Mouse (Mus musculus) ES-Bruce4 (cell line): Measurements from ENCODE around the gene Gosr2. TPM values are rescaled to one million over a fixed set of nuclear protein-coding genes. Genes with fewer than 3 reads are reported as not detected.

Experiments used
- H3K27ac ChIP-seq: 2 replicates; pipeline ENCODE4 v1.5.1; 2012; ENCODE audit warnings: low read length, inconsistent platforms; ENCODE audit not compliant: insufficient read depth
- H3K27me3 ChIP-seq: 2 replicates; pipeline ENCODE4 v1.6.1; 2012; ENCODE audit warnings: mild to moderate bottlenecking, low read length, inconsistent platforms; ENCODE audit not compliant: control insufficient read depth, poor library complexity, insufficient read depth, severe bottlenecking
- H3K36me3 ChIP-seq: 2 replicates; pipeline ENCODE4 v1.6.1; 2012; ENCODE audit warnings: inconsistent platforms, mild to moderate bottlenecking, low read length, moderate library complexity; ENCODE audit not compliant: control insufficient read depth, poor library complexity, insufficient read depth, severe bottlenecking
- H3K4me1 ChIP-seq: one replicate; pipeline ENCODE4 v1.8.1; 2011; ENCODE audit warnings: low read length; ENCODE audit not compliant: control insufficient read depth, insufficient read depth
- H3K4me3 ChIP-seq: 2 replicates; pipeline ENCODE4 v1.5.1; 2011; ENCODE audit warnings: low read depth, mild to moderate bottlenecking, low read length
- H3K9ac ChIP-seq: 2 replicates; pipeline ENCODE4 v1.6.1; 2012; ENCODE audit warnings: low read depth, mild to moderate bottlenecking, inconsistent platforms; ENCODE audit not compliant: poor library complexity, severe bottlenecking
- H3K9me3 ChIP-seq: replicated peaks from 2 replicates; pipeline ENCODE4 v1.6.1; 2012; ENCODE audit warnings: mild to moderate bottlenecking, low read length, inconsistent platforms; ENCODE audit not compliant: control insufficient read depth, poor library complexity, insufficient read depth, severe bottlenecking
- CTCF ChIP-seq: IDR thresholded peaks from one replicate; pipeline ENCODE4 v1.8.1; 2011; ENCODE audit warnings: low read depth, low read length
- EP300 ChIP-seq: IDR thresholded peaks from 2 replicates; pipeline ENCODE4 v1.6.1; 2011; ENCODE audit warnings: low read depth, low read length; ENCODE audit not compliant: insufficient read depth
- POLR2A ChIP-seq: IDR thresholded peaks from one replicate; pipeline ENCODE4 v1.8.1; 2011; ENCODE audit warnings: low read length; ENCODE audit not compliant: insufficient read depth
- polyA plus RNA-seq: library from polyadenylated mRNA; stranded (reverse); fragments of >200 nt; gene quantifications from 2 replicates; pipeline ENCODE4 v1.2.4, GENCODE M21; 2011; ENCODE audit warnings: low read depth; ENCODE audit not compliant: missing spikeins, insufficient read depth, insufficient read length

Gene Gosr2
- 38.5 and 41.8 TPM in 2 replicates for polyA plus RNA-seq

DNA sequence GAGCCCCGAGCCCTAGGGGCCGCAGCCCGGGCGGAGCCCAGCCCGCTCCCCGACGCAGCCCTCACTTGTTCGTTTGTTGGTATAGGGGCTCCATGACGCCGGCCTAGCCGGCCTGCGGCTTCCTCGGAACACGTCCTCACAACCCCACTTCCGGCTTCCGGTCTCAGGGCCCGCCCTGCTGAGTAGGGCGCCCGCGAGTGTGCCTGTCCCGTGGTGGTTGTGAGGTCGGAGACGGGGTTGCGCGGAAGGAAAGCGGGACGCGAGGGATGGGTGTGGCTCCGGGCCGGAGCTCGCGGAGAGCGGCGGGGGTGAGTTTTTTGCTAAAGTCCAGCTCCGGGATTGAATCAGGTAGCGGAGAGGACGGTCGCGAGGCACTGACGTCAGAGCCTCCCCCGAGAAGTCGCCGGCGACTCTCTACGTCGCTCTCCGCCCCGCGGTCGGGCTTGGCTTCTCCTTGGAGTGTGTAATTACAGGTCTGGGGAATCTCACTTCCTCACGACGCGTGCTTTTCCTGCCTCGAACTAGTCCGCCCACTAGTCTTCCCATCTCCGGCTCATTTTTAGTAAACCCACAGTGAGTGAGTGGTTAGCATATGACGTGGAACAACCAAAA, at the start of gene Gosr2:
TSS of gene Gosr2 (minus strand) at position 334 of the 612 bp plus-strand sequence.
- no peaks in the 10 kb centered on the region for H3K27me3 ChIP-seq

DNA sequence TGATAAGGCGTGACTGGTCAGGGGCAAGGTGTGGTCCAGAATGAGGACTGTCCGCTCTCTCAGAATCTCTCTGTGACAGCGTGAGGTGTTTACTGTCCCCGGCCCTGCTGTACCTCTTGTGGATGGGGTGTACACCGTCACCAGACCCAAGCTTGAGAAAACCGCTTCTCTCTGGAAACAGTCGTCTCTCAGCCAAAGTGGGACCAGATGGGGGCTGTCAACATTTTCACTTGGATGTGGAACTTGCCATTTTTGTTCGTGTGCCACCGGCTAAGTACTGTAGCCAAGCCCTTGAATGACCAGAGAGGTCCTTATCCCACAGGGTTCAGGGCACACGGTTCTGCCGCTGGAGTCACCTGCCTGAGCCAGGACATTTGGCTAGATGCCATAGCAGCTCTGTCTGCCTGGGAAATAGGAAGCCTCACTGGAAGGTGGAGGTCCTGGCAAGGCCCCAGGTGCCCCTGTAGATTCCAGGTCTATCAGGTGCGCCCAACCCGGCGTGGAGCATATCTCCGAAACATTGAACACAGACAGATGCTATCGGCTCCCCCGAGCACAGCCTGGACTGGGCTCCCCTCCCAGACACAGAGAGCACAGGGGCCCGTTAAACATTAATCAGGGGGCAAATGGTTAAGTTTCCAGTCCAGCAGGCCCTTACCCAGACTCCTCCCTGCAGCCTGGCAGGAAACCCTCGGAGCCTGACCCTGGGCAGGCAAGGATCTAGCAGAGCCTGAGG, 37.5 kb upstream of the Gosr2 start:
- no peaks in the 10 kb centered on the region for H3K9me3 ChIP-seq
- no peaks in the 10 kb centered on the region for H3K4me1 ChIP-seq
- H3K36me3 ChIP-seq: no peaks in the 10 kb centered on the region
- no peak overlapping the region for H3K27ac ChIP-seq
- H3K4me3 ChIP-seq: no peak overlapping the region
- TF ChIP-seq POLR2A (no peak), CTCF (no peak), EP300 (no peak)
- H3K27me3 ChIP-seq: no peaks in the 10 kb centered on the region
- no peak overlapping the region for H3K9ac ChIP-seq

More for the DNA sequence above, at the start of gene Gosr2:
- peak within 1 kb of the TSS; percentile 61; the same call in 1 of the 2 replicates for H3K27ac ChIP-seq
- H3K4me1 ChIP-seq: no peaks in the 10 kb centered on the region
- H3K36me3 ChIP-seq: no peaks in the 10 kb centered on the region
- no peaks in the 10 kb centered on the region for H3K9me3 ChIP-seq
- peak; percentile 41 for TF ChIP-seq POLR2A
- no peak for TF ChIP-seq EP300
- H3K4me3 ChIP-seq: peak within 1 kb of the TSS; percentile 95
- peak within 1 kb of the TSS; percentile 94 for H3K9ac ChIP-seq

DNA sequence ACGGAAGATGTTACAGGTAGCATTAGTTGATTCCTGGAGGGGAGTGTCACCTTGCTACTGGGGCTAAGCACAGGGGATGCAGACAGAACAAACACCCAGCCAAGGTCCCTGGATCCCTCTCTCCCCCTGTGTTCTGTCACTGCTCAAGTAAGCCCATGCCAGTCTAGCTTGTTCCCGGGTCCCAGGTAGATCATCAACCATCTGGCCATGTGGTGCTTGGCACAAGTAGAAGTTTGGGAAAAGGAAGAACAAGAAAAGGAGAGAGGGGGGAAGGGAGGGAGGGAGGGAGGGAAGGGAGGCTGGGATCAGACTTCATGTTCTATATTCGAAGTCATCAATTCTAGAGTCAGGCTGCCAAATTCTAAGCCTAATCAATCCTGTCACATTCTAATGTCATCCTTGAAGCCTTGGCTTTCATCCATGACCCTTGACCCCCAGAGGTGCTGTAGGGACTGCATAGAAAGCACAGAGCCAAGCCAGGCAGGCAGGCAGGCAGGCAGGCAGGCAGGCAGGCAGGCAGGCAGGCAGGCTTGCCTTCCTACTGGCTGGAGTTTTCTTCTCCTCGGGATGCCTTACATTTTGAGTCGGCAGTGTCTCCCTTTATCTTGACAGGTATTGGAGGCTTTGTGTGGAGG, 36.8 kb upstream of the Gosr2 start:
- Histone ChIP-seq H3K27ac (no peak overlapping the region), H3K9ac (no peak overlapping the region), H3K4me3 (no peak overlapping the region), H3K4me1 (no peaks in the 10 kb centered on the region), H3K9me3 (no peaks in the 10 kb centered on the region), H3K36me3 (no peaks in the 10 kb centered on the region), H3K27me3 (no peaks in the 10 kb centered on the region)
- TF ChIP-seq CTCF: no peak
- no peak for TF ChIP-seq EP300
- TF ChIP-seq POLR2A: no peak

DNA sequence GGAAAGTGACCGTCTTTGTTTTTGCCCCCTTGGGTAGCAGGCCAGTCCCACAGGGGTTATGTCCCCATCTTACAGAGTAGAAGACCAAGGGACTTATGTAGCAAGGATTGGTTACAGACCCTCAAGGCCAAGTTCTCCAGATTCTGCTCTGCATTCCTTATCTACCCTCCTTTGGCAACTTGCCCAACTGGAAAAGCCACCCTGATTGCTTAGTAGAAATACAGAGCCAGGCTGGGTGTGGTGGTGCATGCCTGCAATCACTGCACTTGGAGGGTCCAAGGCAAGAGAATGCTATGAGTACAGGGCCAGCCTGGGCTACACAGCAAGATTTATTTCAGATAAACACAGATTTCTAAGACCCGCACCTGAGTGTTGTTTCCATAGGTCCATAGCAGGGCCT, 36.3 kb upstream of the Gosr2 start:
- H3K27ac ChIP-seq: no peak overlapping the region
- no peaks in the 10 kb centered on the region for H3K36me3 ChIP-seq
- H3K9ac ChIP-seq: no peak overlapping the region
- no peak overlapping the region for H3K4me3 ChIP-seq
- no peaks in the 10 kb centered on the region for H3K27me3 ChIP-seq
- no peaks in the 10 kb centered on the region for H3K4me1 ChIP-seq
- TF ChIP-seq POLR2A: no peak
- no peak for TF ChIP-seq EP300
- TF ChIP-seq CTCF: no peak
- H3K9me3 ChIP-seq: no peaks in the 10 kb centered on the region

DNA sequence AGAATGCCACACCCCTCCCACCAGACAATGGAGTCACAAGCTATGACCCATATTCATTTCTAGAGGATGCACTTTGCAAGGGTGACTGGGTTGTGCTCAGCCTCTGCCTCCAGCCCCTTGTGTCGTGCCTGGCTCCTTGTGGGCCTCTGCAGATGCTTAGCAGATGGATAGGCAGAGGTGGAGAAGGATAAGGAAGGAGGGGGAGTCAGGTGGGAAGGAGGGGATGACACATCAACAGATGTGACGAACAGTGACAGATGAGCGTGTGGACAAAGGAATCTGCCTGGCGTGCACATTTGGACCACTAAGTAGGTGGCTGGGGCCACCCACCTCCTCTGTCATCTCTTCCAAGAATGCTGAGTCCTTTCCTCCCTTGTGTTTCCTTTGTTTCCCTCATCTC, 35.4 kb upstream of the Gosr2 start:
- H3K36me3 ChIP-seq: no peaks in the 10 kb centered on the region
- H3K9ac ChIP-seq: no peak overlapping the region
- no peaks in the 10 kb centered on the region for H3K9me3 ChIP-seq
- no peak for TF ChIP-seq POLR2A
- TF ChIP-seq CTCF: no peak
- no peak for TF ChIP-seq EP300
- no peaks in the 10 kb centered on the region for H3K27me3 ChIP-seq
- no peak overlapping the region for H3K4me3 ChIP-seq
- H3K4me1 ChIP-seq: no peaks in the 10 kb centered on the region
- H3K27ac ChIP-seq: no peak overlapping the region

DNA sequence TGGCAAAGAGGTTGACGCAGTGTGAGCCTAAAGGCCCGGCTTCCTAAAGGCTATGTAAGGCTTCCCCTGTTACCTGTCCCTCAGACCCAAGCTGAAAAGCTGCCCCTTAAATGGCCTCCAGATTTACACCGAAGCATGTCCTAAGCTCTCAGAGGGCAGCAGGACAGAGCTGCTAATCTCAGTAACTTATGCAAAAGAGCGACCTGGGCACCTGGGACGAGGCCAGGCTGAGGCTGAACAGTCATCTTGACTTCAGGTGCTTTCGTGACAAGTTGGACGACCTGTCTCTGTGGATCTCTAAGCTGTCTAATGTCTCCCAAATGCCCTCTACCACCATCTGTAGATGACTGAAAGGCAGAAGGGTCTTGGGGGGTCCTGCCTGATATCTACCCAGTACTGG, 34.6 kb upstream of the Gosr2 start:
- H3K27ac ChIP-seq: no peak overlapping the region
- H3K9me3 ChIP-seq: no peaks in the 10 kb centered on the region
- TF ChIP-seq CTCF: no peak
- no peak for TF ChIP-seq EP300
- no peak for TF ChIP-seq POLR2A
- no peak overlapping the region for H3K9ac ChIP-seq
- H3K4me3 ChIP-seq: no peak overlapping the region
- H3K4me1 ChIP-seq: no peaks in the 10 kb centered on the region
- H3K27me3 ChIP-seq: no peaks in the 10 kb centered on the region
- H3K36me3 ChIP-seq: no peaks in the 10 kb centered on the region
